Mouse (Mus musculus): Measurements from ENCODE around the gene Scnm1. TPM values are rescaled to one million over a fixed set of nuclear protein-coding genes. Genes with fewer than 3 reads are reported as not detected.

Gene Scnm1
- polyA plus RNA-seq, 1 experiment from 2014 or later = 57.0 TPM

DNA sequence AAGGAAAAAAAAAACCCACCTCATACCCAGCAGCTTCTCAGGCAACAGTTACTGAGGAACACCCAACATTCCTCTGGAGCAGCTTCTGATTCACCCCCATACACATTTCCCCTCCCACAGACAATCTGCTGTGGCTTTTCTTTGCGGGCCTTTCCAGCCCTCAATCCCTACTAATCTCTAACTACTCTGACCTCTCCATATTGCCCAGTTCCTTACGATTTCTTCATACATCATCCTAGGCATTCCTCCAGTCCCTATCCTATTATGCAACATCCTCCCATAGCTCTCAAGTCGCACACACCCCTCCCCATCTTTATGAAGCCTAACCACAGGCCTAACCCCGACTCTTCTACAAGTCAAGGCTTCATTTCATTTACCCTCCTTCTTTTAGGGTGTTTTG is 28.7 kb downstream of the Scnm1 start:
- Histone ChIP-seq H3K4me3 (replicated peaks) (peak overlapping the region; percentile 73), H3K9me3 (no peaks in the 10 kb centered on the region), H3K27ac (no peak overlapping the region), H3K4me2 (replicated peaks) (peak overlapping the region; percentile 71), H3K9ac (peak overlapping the region; percentile 77; the same call in 1 of the 2 replicates), H3K4me1 (replicated peaks) (0 out of 2 replicates have a peak, but pooled peaks cover 6% of the 10 kb centered on the region), H3K36me3 (no peaks in the 10 kb centered on the region), H3K27me3 (replicated peaks) (no peaks in the 10 kb centered on the region)
- no peak for ATAC-seq
- WGBS = 41% methylated on average over 4 of the region's 4 CpGs

DNA sequence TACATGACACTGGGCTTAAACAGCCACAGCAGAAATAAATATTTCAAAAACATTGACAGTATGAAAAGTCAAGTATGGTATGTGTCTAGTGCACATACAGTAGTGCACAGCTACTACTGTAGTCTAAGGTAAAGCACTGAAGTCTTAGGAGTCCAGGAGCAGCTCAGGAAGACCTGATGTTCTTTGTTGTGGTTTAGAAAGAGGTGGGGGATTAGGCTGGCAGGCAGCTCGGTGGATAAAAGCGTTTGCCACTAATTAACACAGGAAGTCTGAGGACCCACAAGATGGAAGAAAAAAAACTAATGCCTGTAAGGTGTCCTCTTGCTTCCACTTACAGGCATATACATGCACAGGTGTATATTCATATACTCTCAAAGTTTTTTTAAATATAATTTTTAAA is 33.0 kb downstream of the Scnm1 start:
- H3K27me3 ChIP-seq (replicated peaks) = no peaks in the 10 kb centered on the region
- H3K9ac ChIP-seq = no peak overlapping the region
- H3K9me3 ChIP-seq = no peaks in the 10 kb centered on the region
- H3K4me2 ChIP-seq (replicated peaks) = no peak overlapping the region
- H3K4me1 ChIP-seq (replicated peaks) = 0 out of 2 replicates have a peak, but pooled peaks cover 6% of the 10 kb centered on the region
- no peaks in the 10 kb centered on the region for H3K36me3 ChIP-seq
- WGBS = 24% methylated on average over 2 of the region's 2 CpGs
- H3K27ac ChIP-seq = no peak overlapping the region
- no peak for ATAC-seq
- H3K4me3 ChIP-seq (replicated peaks) = no peak overlapping the region

DNA sequence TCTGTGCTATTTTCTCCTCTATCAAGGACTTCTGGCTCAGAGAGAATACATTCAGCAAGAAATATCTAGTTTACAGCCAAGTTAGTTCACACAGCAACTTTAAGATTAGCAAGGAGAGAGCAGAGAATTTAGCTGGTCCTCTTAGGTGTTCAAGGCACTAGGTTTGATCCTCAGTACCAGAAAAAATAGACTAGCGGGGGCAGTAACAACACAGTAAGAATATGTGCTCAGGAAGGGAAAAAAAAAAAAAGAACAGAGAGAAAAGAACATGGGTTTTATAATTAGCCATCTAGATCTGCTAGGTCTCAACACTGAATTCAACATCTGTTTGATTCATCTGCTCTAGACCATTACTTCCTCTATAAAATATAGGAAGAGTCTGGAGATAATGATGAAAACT is 45.7 kb downstream of the Scnm1 start:
- Histone ChIP-seq H3K4me2 (replicated peaks) (no peak overlapping the region), H3K9ac (no peak overlapping the region), H3K4me1 (replicated peaks) (no peaks in the 10 kb centered on the region), H3K36me3 (no peaks in the 10 kb centered on the region), H3K27me3 (replicated peaks) (no peaks in the 10 kb centered on the region), H3K4me3 (replicated peaks) (no peak overlapping the region), H3K9me3 (no peaks in the 10 kb centered on the region), H3K27ac (no peak overlapping the region)
- WGBS = 100% methylated on average over 1 of the region's 1 CpGs
- ATAC-seq = no peak

Other genes with a start within 250 kb of the Scnm1 start
- gene Psmb4, start 247.1 kb downstream of the Scnm1 start, polyA plus RNA-seq (2015; fragmentation: Nextera tagmentation; extraction: Ambion mirVana) = 293 and 336 TPM in 2 replicates
- gene Selenbp1, start 201.0 kb downstream of the Scnm1 start, polyA plus RNA-seq (2015; fragmentation: Nextera tagmentation; extraction: Ambion mirVana) = 108 and 123 TPM in 2 replicates
- 6.2 and 6.9 TPM in 2 replicates for gene Rfx5, start 179.9 kb downstream of the Scnm1 start, polyA plus RNA-seq (2015; fragmentation: Nextera tagmentation; extraction: Ambion mirVana)
- 19.8 and 22.6 TPM in 2 replicates for gene Pi4kb, start 159.3 kb downstream of the Scnm1 start, polyA plus RNA-seq (2015; fragmentation: Nextera tagmentation; extraction: Ambion mirVana)
- gene Zfp687, start 118.6 kb downstream of the Scnm1 start, polyA plus RNA-seq (2015; fragmentation: Nextera tagmentation; extraction: Ambion mirVana) = 17.4 and 19.9 TPM in 2 replicates
- gene Psmd4, start 91.4 kb downstream of the Scnm1 start, polyA plus RNA-seq (2015; fragmentation: Nextera tagmentation; extraction: Ambion mirVana) = 205 and 218 TPM in 2 replicates
- gene Pip5k1a, start 27.1 kb downstream of the Scnm1 start, polyA plus RNA-seq (2015; fragmentation: Nextera tagmentation; extraction: Ambion mirVana) = 15.7 and 15.9 TPM in 2 replicates
- gene Vps72, start 23.0 kb downstream of the Scnm1 start, polyA plus RNA-seq (2015; fragmentation: Nextera tagmentation; extraction: Ambion mirVana) = 112 and 113 TPM in 2 replicates
- 0.83 and 0.99 TPM in 2 replicates for gene Tmod4, start 9.5 kb downstream of the Scnm1 start, polyA plus RNA-seq (2015; fragmentation: Nextera tagmentation; extraction: Ambion mirVana)
- 10.3 and 10.7 TPM in 2 replicates for gene Lysmd1, start 77 bp upstream of the Scnm1 start, polyA plus RNA-seq (2015; fragmentation: Nextera tagmentation; extraction: Ambion mirVana)
- 4.3 and 5.3 TPM in 2 replicates for gene Tnfaip8l2, start 8.3 kb upstream of the Scnm1 start, polyA plus RNA-seq (2015; fragmentation: Nextera tagmentation; extraction: Ambion mirVana)
- gene Sema6c, start 26.4 kb upstream of the Scnm1 start, polyA plus RNA-seq (2015; fragmentation: Nextera tagmentation; extraction: Ambion mirVana) = 4.3 and 4.8 TPM in 2 replicates
- gene Gabpb2, start 83.9 kb upstream of the Scnm1 start, polyA plus RNA-seq (2015; fragmentation: Nextera tagmentation; extraction: Ambion mirVana) = 8.0 and 8.5 TPM in 2 replicates
- gene Cdc42se1, start 94.7 kb upstream of the Scnm1 start, polyA plus RNA-seq (2015; fragmentation: Nextera tagmentation; extraction: Ambion mirVana) = 70.2 and 74.3 TPM in 2 replicates
- gene Mllt11, start 98.2 kb upstream of the Scnm1 start, polyA plus RNA-seq (2015; fragmentation: Nextera tagmentation; extraction: Ambion mirVana) = 19.0 and 20.2 TPM in 2 replicates
- gene Gm128, start 107.6 kb upstream of the Scnm1 start, polyA plus RNA-seq (2015; fragmentation: Nextera tagmentation; extraction: Ambion mirVana) = 0.16 and 0.20 TPM in 2 replicates
- 0.36 and 0.56 TPM in 2 replicates for gene Bnipl, start 117.2 kb upstream of the Scnm1 start, polyA plus RNA-seq (2015; fragmentation: Nextera tagmentation; extraction: Ambion mirVana)
- 36.1 and 38.4 TPM in 2 replicates for gene Mindy1, start 147.3 kb upstream of the Scnm1 start, polyA plus RNA-seq (2015; fragmentation: Nextera tagmentation; extraction: Ambion mirVana)
- 15.5 and 15.7 TPM in 2 replicates for gene Prune1, start 148.1 kb upstream of the Scnm1 start, polyA plus RNA-seq (2015; fragmentation: Nextera tagmentation; extraction: Ambion mirVana)
- gene Anxa9, start 173.2 kb upstream of the Scnm1 start, polyA plus RNA-seq (2015; fragmentation: Nextera tagmentation; extraction: Ambion mirVana) = 1.4 and 1.6 TPM in 2 replicates
- gene Cers2, start 180.8 kb upstream of the Scnm1 start, polyA plus RNA-seq (2015; fragmentation: Nextera tagmentation; extraction: Ambion mirVana) = 146 and 148 TPM in 2 replicates
- gene Setdb1, start 223.2 kb upstream of the Scnm1 start, polyA plus RNA-seq (2015; fragmentation: Nextera tagmentation; extraction: Ambion mirVana) = 29.2 and 31.2 TPM in 2 replicates